Mouse (Mus musculus) ES-Bruce4 (cell line): Measurements from ENCODE around the gene Zp2. TPM values are rescaled to one million over a fixed set of nuclear protein-coding genes. Genes with fewer than 3 reads are reported as not detected.
A peak's percentile ranks its signal among the peaks of the same experiment; 100 is the strongest.

ENCODE experiments used
- H3K27ac ChIP-seq: 2 replicates; pipeline ENCODE4 v1.5.1; 2012; ENCODE audit warnings: low read length, inconsistent platforms; ENCODE audit not compliant: insufficient read depth
- H3K27me3 ChIP-seq: 2 replicates; pipeline ENCODE4 v1.6.1; 2012; ENCODE audit warnings: mild to moderate bottlenecking, low read length, inconsistent platforms; ENCODE audit not compliant: control insufficient read depth, poor library complexity, insufficient read depth, severe bottlenecking
- H3K36me3 ChIP-seq: 2 replicates; pipeline ENCODE4 v1.6.1; 2012; ENCODE audit warnings: inconsistent platforms, mild to moderate bottlenecking, low read length, moderate library complexity; ENCODE audit not compliant: control insufficient read depth, poor library complexity, insufficient read depth, severe bottlenecking
- H3K4me1 ChIP-seq: one replicate; pipeline ENCODE4 v1.8.1; 2011; ENCODE audit warnings: low read length; ENCODE audit not compliant: control insufficient read depth, insufficient read depth
- H3K4me3 ChIP-seq: 2 replicates; pipeline ENCODE4 v1.5.1; 2011; ENCODE audit warnings: low read depth, mild to moderate bottlenecking, low read length
- H3K9ac ChIP-seq: 2 replicates; pipeline ENCODE4 v1.6.1; 2012; ENCODE audit warnings: low read depth, mild to moderate bottlenecking, inconsistent platforms; ENCODE audit not compliant: poor library complexity, severe bottlenecking
- H3K9me3 ChIP-seq: replicated peaks from 2 replicates; pipeline ENCODE4 v1.6.1; 2012; ENCODE audit warnings: mild to moderate bottlenecking, low read length, inconsistent platforms; ENCODE audit not compliant: control insufficient read depth, poor library complexity, insufficient read depth, severe bottlenecking
- CTCF ChIP-seq: IDR thresholded peaks from one replicate; pipeline ENCODE4 v1.8.1; 2011; ENCODE audit warnings: low read depth, low read length
- EP300 ChIP-seq: IDR thresholded peaks from 2 replicates; pipeline ENCODE4 v1.6.1; 2011; ENCODE audit warnings: low read depth, low read length; ENCODE audit not compliant: insufficient read depth
- POLR2A ChIP-seq: IDR thresholded peaks from one replicate; pipeline ENCODE4 v1.8.1; 2011; ENCODE audit warnings: low read length; ENCODE audit not compliant: insufficient read depth
- polyA plus RNA-seq: library from polyadenylated mRNA; stranded (reverse); fragments of >200 nt; gene quantifications from 2 replicates; pipeline ENCODE4 v1.2.4, GENCODE M21; 2011; ENCODE audit warnings: low read depth; ENCODE audit not compliant: missing spikeins, insufficient read depth, insufficient read length

The Zp2 gene
- polyA plus RNA-seq, 1 experiment = not detected

GRCm38 (mm10) chr7:120173603-120174244 is 28.6 kb upstream of the Zp2 start, which contains the start of gene Anks4b:
TSS of gene Anks4b (plus strand) at chr7:120173858.
- Histone ChIP-seq H3K27ac (no peak within 1 kb of the TSS), H3K9me3 (no peaks in the 10 kb centered on the region), H3K9ac (no peak within 1 kb of the TSS), H3K4me3 (no peak within 1 kb of the TSS), H3K27me3 (no peaks in the 10 kb centered on the region), H3K36me3 (no peaks in the 10 kb centered on the region), H3K4me1 (peaks cover 2% of the 10 kb centered on the region)
- no peak for TF ChIP-seq EP300
- no peak for TF ChIP-seq CTCF
- no peak for TF ChIP-seq POLR2A

- H3K36me3 ChIP-seq = no peaks in the 10 kb centered on the region
- no peak overlapping the region for H3K27ac ChIP-seq
- no peaks in the 10 kb centered on the region for H3K9me3 ChIP-seq
- TF ChIP-seq POLR2A (no peak), EP300 (no peak), CTCF (no peak)
- H3K4me1 ChIP-seq = peaks cover 2% of the 10 kb centered on the region
- H3K27me3 ChIP-seq = no peaks in the 10 kb centered on the region
- no peak overlapping the region for H3K4me3 ChIP-seq
- no peak overlapping the region for H3K9ac ChIP-seq
These were observed 27.2 kb upstream of the Zp2 start for GRCm38 (mm10) chr7:120172188-120172700.

- no peak overlapping the region for H3K4me3 ChIP-seq
- H3K9ac ChIP-seq = no peak overlapping the region
- no peaks in the 10 kb centered on the region; the same call in 1 of the 2 replicates for H3K9me3 ChIP-seq
- no peak overlapping the region for H3K27ac ChIP-seq
- TF ChIP-seq CTCF (no peak), POLR2A (no peak), EP300 (no peak)
- no peaks in the 10 kb centered on the region for H3K36me3 ChIP-seq
- H3K4me1 ChIP-seq = no peaks in the 10 kb centered on the region
- no peaks in the 10 kb centered on the region for H3K27me3 ChIP-seq
These were observed 18.6 kb upstream of the Zp2 start for GRCm38 (mm10) chr7:120163581-120164251.

GRCm38 (mm10) chr7:120158121-120158613 is 13.1 kb upstream of the Zp2 start:
- Histone ChIP-seq H3K9ac (no peak overlapping the region), H3K4me3 (no peak overlapping the region), H3K27ac (peak overlapping the region; percentile 62), H3K27me3 (no peaks in the 10 kb centered on the region), H3K9me3 (peaks cover 3% of the 10 kb centered on the region), H3K4me1 (peaks cover 2% of the 10 kb centered on the region), H3K36me3 (no peaks in the 10 kb centered on the region)
- peak; percentile 99 for TF ChIP-seq EP300
- no peak for TF ChIP-seq POLR2A

- no peaks in the 10 kb centered on the region for H3K27me3 ChIP-seq
- H3K27ac ChIP-seq = no peak overlapping the region
- no peak for TF ChIP-seq EP300
- H3K9me3 ChIP-seq = peaks cover 3% of the 10 kb centered on the region
- no peaks in the 10 kb centered on the region for H3K36me3 ChIP-seq
- H3K4me3 ChIP-seq = no peak overlapping the region
- no peak overlapping the region for H3K9ac ChIP-seq
- peaks cover 2% of the 10 kb centered on the region for H3K4me1 ChIP-seq
These were observed 12.5 kb upstream of the Zp2 start for GRCm38 (mm10) chr7:120157575-120158061.
